ENCODE assay signal across 13 mouse cellular contexts in genomic region chr6:17772514-17772913, GRCm38 (mm10).
DNase-seq lines count a peak whose midpoint lies in the region; ATAC-seq and TF ChIP-seq lines count a peak whose summit lies in the region.
"Had no signal": no experiment of that assay in that cellular context is flagged by ENCODE, and none has a peak within 500 bp of the region (broad histone marks: within the 10 kb centered on the region; RNA-seq: fewer than 3 reads in every experiment).

No protein-coding gene starts in this region.

- no peak for ATAC-seq in hindbrain, postnatal 0 days
- no peak for ATAC-seq in hindbrain, embryonic 14.5 days (ENCODE audit: low FRiP score)
- no peak for ATAC-seq in liver, embryonic 12.5 days

- peak overlapping the region; percentile 32; the same call in 1 of the 2 replicates for H3K27ac ChIP-seq in hindbrain, postnatal 0 days
- H3K27ac ChIP-seq in hindbrain, embryonic 14.5 days: no peak overlapping the region
- H3K27ac ChIP-seq in liver, embryonic 12.5 days: peak overlapping the region; percentile 59
- H3K27ac ChIP-seq: embryonic facial prominence, embryonic 13.5 days; hindbrain, embryonic 15.5 days had no signal

- no peaks in the 10 kb centered on the region for H3K27me3 ChIP-seq in hindbrain, postnatal 0 days (ENCODE audit: insufficient read depth, low read length)
- H3K27me3 ChIP-seq in hindbrain, embryonic 14.5 days (ENCODE audit: control insufficient read depth, insufficient read depth, low read length): no peaks in the 10 kb centered on the region
- no peaks in the 10 kb centered on the region for H3K27me3 ChIP-seq in erythroblast, embryonic 14.5 days (ENCODE audit: control insufficient read depth)
- H3K27me3 ChIP-seq in liver, embryonic 12.5 days (replicated peaks): no peaks in the 10 kb centered on the region
- H3K27me3 ChIP-seq: embryonic facial prominence, embryonic 13.5 days; hindbrain, embryonic 15.5 days had no signal

- TF ChIP-seq CTCF in hindbrain, postnatal 0 days (IDR thresholded peaks at IDR 0.05; ENCODE audit: low read depth): no peak

- 65% methylated on average over 3 of the region's 3 CpGs for WGBS in hindbrain, postnatal 0 days
- WGBS in hindbrain, embryonic 14.5 days: 81% methylated on average over 3 of the region's 3 CpGs
- WGBS in liver, embryonic 12.5 days (ENCODE audit: insufficient replicate concordance): 74% methylated on average over 3 of the region's 3 CpGs

- H3K4me1 ChIP-seq in hindbrain, postnatal 0 days (ENCODE audit: insufficient read depth, low read length): no peaks in the 10 kb centered on the region; the same call in 1 of the 2 replicates
- peaks cover 20% of the 10 kb centered on the region for H3K4me1 ChIP-seq in hindbrain, embryonic 14.5 days (replicated peaks; ENCODE audit: control insufficient read depth, insufficient read depth, low read length)
- H3K4me1 ChIP-seq in erythroblast, embryonic 14.5 days (ENCODE audit: control insufficient read depth): peaks cover 81% of the 10 kb centered on the region
- peaks cover 67% of the 10 kb centered on the region for H3K4me1 ChIP-seq in liver, embryonic 12.5 days

- peak; percentile 18 to 63 for DNase-seq in adrenal gland, adult (ENCODE audit: inconsistent age in 2 of 2, low spot score in 1 of 2)
- no peak for DNase-seq in adrenal gland, postnatal 10 days
- no peak for DNase-seq in hindbrain, postnatal 0 days (ENCODE audit: low spot score)
- DNase-seq in hindbrain, embryonic 14.5 days (ENCODE audit: low spot score): no peak
- DNase-seq in right cerebral cortex, postnatal 4 days: no peak
- DNase-seq in layer of hippocampus, adult 9-11 months: no peak
- DNase-seq: cerebellum, adult 9-11 months; lung, postnatal 10 days; thymus, postnatal 36 days had no signal

- no peak overlapping the region for H3K4me2 ChIP-seq in hindbrain, postnatal 0 days (ENCODE audit: low read depth, low read length)
- H3K4me2 ChIP-seq in hindbrain, embryonic 14.5 days (replicated peaks): no peak overlapping the region
- no peak overlapping the region for H3K4me2 ChIP-seq in liver, embryonic 12.5 days
- H3K4me2 ChIP-seq: embryonic facial prominence, embryonic 13.5 days; hindbrain, embryonic 15.5 days had no signal

- no peaks in the 10 kb centered on the region for H3K36me3 ChIP-seq in hindbrain, postnatal 0 days (ENCODE audit: insufficient read depth, low read length)
- H3K36me3 ChIP-seq in hindbrain, embryonic 14.5 days (replicated peaks; ENCODE audit: control insufficient read depth, insufficient read depth): no peaks in the 10 kb centered on the region
- peaks cover 2% of the 10 kb centered on the region for H3K36me3 ChIP-seq in erythroblast, embryonic 14.5 days (ENCODE audit: control insufficient read depth)
- no peaks in the 10 kb centered on the region for H3K36me3 ChIP-seq in liver, embryonic 12.5 days
- H3K36me3 ChIP-seq: embryonic facial prominence, embryonic 13.5 days; hindbrain, embryonic 15.5 days had no signal

- H3K4me3 ChIP-seq in hindbrain, postnatal 0 days (ENCODE audit: low read length): no peak overlapping the region
- no peak overlapping the region for H3K4me3 ChIP-seq in hindbrain, embryonic 14.5 days (replicated peaks; ENCODE audit: low read length)
- peak overlapping the region; percentile 44 for H3K4me3 ChIP-seq in erythroblast, embryonic 14.5 days (replicated peaks)
- H3K4me3 ChIP-seq in liver, embryonic 12.5 days: no peak overlapping the region
- H3K4me3 ChIP-seq: embryonic facial prominence, embryonic 13.5 days; hindbrain, embryonic 15.5 days had no signal

- no peaks in the 10 kb centered on the region for H3K9me3 ChIP-seq in hindbrain, postnatal 0 days (ENCODE audit: low read length)
- H3K9me3 ChIP-seq in hindbrain, embryonic 14.5 days (ENCODE audit: control insufficient read depth, low read length): no peaks in the 10 kb centered on the region
- H3K9me3 ChIP-seq in erythroblast, embryonic 14.5 days (ENCODE audit: control insufficient read depth, low read length): no peaks in the 10 kb centered on the region
- no peaks in the 10 kb centered on the region for H3K9me3 ChIP-seq in liver, embryonic 12.5 days (replicated peaks)
- H3K9me3 ChIP-seq: embryonic facial prominence, embryonic 13.5 days; hindbrain, embryonic 15.5 days had no signal

- H3K9ac ChIP-seq in hindbrain, postnatal 0 days (replicated peaks; ENCODE audit: low read length): no peak overlapping the region
- no peak overlapping the region for H3K9ac ChIP-seq in hindbrain, embryonic 14.5 days
- H3K9ac ChIP-seq in liver, embryonic 12.5 days: no peak overlapping the region
- H3K9ac ChIP-seq: embryonic facial prominence, embryonic 13.5 days; hindbrain, embryonic 15.5 days had no signal

Comparison
In these comparisons a context has a peak if more than half of its experiments do, and no peak if none do; other contexts are left out.
1. DNase-seq: peak in adrenal gland, adult (2 of 2); none in adrenal gland, postnatal 10 days (single experiment), hindbrain, postnatal 0 days (single experiment), hindbrain, embryonic 14.5 days (single experiment), right cerebral cortex, postnatal 4 days (single experiment) and layer of hippocampus, adult 9-11 months (single experiment).